Mouse (Mus musculus) heart, embryonic 13.5 days (tissue): ENCODE measurements at regions not wholly inside any gene's neighbourhood (a gene's known extent, or its start where the extent isn't known, plus 50 kb on each side); places are given as distances from the start of the nearest gene placed in this dataset.

Experiments
- ATAC-seq: fragments of 200-750 bp; cut with Nextera tagmentation; 2 replicates; pipeline ENCODE4 v1.8.0; 2017; ENCODE audit warnings: moderate TSS enrichment; ENCODE audit not compliant: insufficient number of reproducible peaks, low FRiP score, low TSS enrichment; ENCODE audit errors: extremely low read depth
- H3K27ac ChIP-seq: fragments of 300-500 bp; sonication (generic); replicated peaks from 2 replicates; pipeline ENCODE4 v1.5.1; 2015; ENCODE audit warnings: moderate library complexity, mild to moderate bottlenecking, inconsistent platforms
- H3K27me3 ChIP-seq: fragments of 300-500 bp; sonication (generic); replicated peaks from 2 replicates; pipeline ENCODE4 v1.6.1; 2015; ENCODE audit warnings: mild to moderate bottlenecking, inconsistent platforms
- H3K36me3 ChIP-seq: fragments of 300-500 bp; sonication (generic); 2 replicates; pipeline ENCODE4 v1.6.1; 2015; ENCODE audit warnings: mild to moderate bottlenecking, inconsistent platforms
- H3K4me1 ChIP-seq: fragments of 300-500 bp; sonication (generic); 2 replicates; pipeline ENCODE4 v1.6.1; 2015; ENCODE audit warnings: inconsistent platforms
- H3K4me2 ChIP-seq: fragments of 300-500 bp; sonication (generic); 2 replicates; pipeline ENCODE4 v1.6.1; 2015; ENCODE audit warnings: inconsistent platforms, mild to moderate bottlenecking, moderate library complexity
- H3K4me3 ChIP-seq: fragments of 300-500 bp; sonication (generic); 2 replicates; pipeline ENCODE4 v1.5.1; 2015; ENCODE audit warnings: moderate library complexity, mild to moderate bottlenecking, inconsistent platforms
- H3K9ac ChIP-seq: fragments of 300-500 bp; sonication (generic); 2 replicates; pipeline ENCODE4 v1.6.1; 2015; ENCODE audit warnings: inconsistent platforms, mild to moderate bottlenecking, moderate library complexity
- H3K9me3 ChIP-seq: fragments of 300-500 bp; sonication (generic); 2 replicates; pipeline ENCODE4 v1.6.1; 2016; ENCODE audit warnings: inconsistent platforms
- WGBS: fragments of 180-500 bp; shearing (Covaris S2); methylation state at CpG from one replicate; pipeline ENCODE4 v1.1.7; 2015; ENCODE audit warnings: mixed read lengths; 5-methylcytosine and 5-hydroxymethylcytosine counted together

DNA sequence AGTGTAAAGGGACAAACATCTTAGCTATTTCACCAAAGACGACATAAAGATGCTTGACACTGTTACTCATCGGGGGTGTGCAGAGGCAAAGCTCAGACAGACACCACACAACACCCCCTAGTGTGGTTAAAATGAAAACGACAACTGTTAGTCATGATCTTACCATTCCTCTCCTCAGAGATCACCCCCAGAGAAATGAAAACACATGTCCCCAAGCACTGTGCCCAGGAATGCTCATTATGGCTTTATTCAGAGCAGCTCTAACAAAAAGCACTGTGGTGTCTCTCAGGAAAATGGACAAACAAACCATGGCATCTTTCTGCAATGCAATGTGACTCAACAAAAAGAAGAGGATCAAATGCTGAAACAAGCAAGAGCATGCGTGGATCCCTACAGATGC, 229.5 kb upstream of the Thbs1 start:
- 0 out of 2 replicates have a peak, but pooled peaks cover 3% of the 10 kb centered on the region for H3K9me3 ChIP-seq
- no peak overlapping the region for H3K27ac ChIP-seq
- no peaks in the 10 kb centered on the region for H3K27me3 ChIP-seq
- ATAC-seq = no peak
- no peak overlapping the region for H3K4me2 ChIP-seq
- H3K36me3 ChIP-seq = no peaks in the 10 kb centered on the region
- no peak overlapping the region for H3K4me3 ChIP-seq
- H3K9ac ChIP-seq = no peak overlapping the region
- WGBS = 75% methylated on average over 4 of the region's 4 CpGs
- H3K4me1 ChIP-seq = 0 out of 2 replicates have a peak, but pooled peaks cover 3% of the 10 kb centered on the region

- H3K4me2 ChIP-seq = no peak overlapping the region
- 71% methylated on average over 2 of the region's 2 CpGs for WGBS
- 0 out of 2 replicates have a peak, but pooled peaks cover 3% of the 10 kb centered on the region for H3K4me1 ChIP-seq
- H3K9ac ChIP-seq = no peak overlapping the region
- H3K27ac ChIP-seq = no peak overlapping the region
- 0 out of 2 replicates have a peak, but pooled peaks cover 3% of the 10 kb centered on the region for H3K9me3 ChIP-seq
- no peaks in the 10 kb centered on the region for H3K27me3 ChIP-seq
- no peaks in the 10 kb centered on the region for H3K36me3 ChIP-seq
- no peak overlapping the region for H3K4me3 ChIP-seq
- no peak for ATAC-seq
Measured at GRCm38 (mm10) chr2:117882890-117883289, 228.8 kb upstream of the Thbs1 start.

DNA sequence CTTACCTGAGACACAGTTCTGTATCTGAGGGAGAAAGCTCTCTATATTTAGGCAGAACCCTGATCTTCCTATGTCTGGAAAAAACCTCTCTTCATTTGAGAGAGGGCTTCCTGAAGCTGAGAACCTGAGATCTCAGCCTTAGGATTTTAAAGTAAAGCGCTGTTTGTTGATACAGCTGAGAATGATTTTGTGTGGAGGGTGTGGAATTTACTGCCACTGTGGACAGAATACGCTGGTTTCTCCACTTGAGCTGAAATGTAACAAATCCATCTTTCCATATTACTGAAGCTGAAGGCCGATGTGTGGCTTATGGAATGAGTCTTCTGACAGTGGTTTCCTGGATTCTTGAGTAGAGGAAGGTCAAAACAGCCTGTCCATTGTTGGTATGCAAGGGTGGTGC, 225.2 kb upstream of the Thbs1 start:
- Histone ChIP-seq H3K4me3 (no peak overlapping the region), H3K27ac (no peak overlapping the region)

GRCm38 (mm10) chr2:117901311-117901710, 210.4 kb upstream of the Thbs1 start:
- 77% methylated on average over 2 of the region's 2 CpGs for WGBS
- Histone ChIP-seq H3K4me3 (no peak overlapping the region), H3K36me3 (no peaks in the 10 kb centered on the region), H3K27me3 (no peaks in the 10 kb centered on the region), H3K4me1 (no peaks in the 10 kb centered on the region), H3K9me3 (no peaks in the 10 kb centered on the region), H3K27ac (no peak overlapping the region), H3K4me2 (no peak overlapping the region), H3K9ac (no peak overlapping the region)
- no peak for ATAC-seq

More for the DNA sequence above, 225.2 kb upstream of the Thbs1 start:
- H3K27me3 ChIP-seq = no peaks in the 10 kb centered on the region
- no peak for ATAC-seq
- no peak overlapping the region for H3K9ac ChIP-seq
- no peaks in the 10 kb centered on the region for H3K4me1 ChIP-seq
- WGBS = 70% methylated on average over 3 of the region's 3 CpGs
- H3K9me3 ChIP-seq = 0 out of 2 replicates have a peak, but pooled peaks cover 3% of the 10 kb centered on the region
- H3K36me3 ChIP-seq = no peaks in the 10 kb centered on the region
- no peak overlapping the region for H3K4me2 ChIP-seq

DNA sequence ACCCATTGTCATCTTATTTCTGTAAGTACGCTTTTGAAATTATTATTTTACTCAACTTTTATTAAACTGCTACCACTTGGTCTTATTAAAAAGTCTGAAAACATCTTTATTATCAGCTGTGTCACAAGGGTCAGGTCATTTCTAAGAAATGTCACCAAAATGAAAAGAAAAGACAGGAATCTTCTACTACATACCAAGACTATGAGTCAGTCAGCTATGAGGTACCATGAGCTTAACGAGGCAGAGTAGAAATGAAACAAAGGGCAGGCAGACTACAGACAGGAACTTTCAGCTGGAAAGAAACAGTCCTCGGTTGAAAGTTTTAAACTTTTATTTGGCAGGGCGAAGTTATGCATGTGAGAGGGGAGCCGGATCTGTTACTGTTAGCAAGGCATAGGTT, 208.8 kb upstream of the Thbs1 start:
- ATAC-seq = no peak
- no peaks in the 10 kb centered on the region for H3K36me3 ChIP-seq
- 71% methylated on average over 5 of the region's 5 CpGs for WGBS
- H3K4me3 ChIP-seq = no peak overlapping the region
- no peak overlapping the region for H3K4me2 ChIP-seq
- no peaks in the 10 kb centered on the region for H3K9me3 ChIP-seq
- H3K9ac ChIP-seq = no peak overlapping the region
- no peak overlapping the region for H3K27ac ChIP-seq
- no peaks in the 10 kb centered on the region for H3K4me1 ChIP-seq
- H3K27me3 ChIP-seq = no peaks in the 10 kb centered on the region

- Histone ChIP-seq H3K36me3 (no peaks in the 10 kb centered on the region), H3K4me3 (no peak overlapping the region), H3K4me2 (no peak overlapping the region), H3K9ac (no peak overlapping the region), H3K4me1 (no peaks in the 10 kb centered on the region), H3K9me3 (no peaks in the 10 kb centered on the region), H3K27ac (no peak overlapping the region), H3K27me3 (no peaks in the 10 kb centered on the region)
- no peak for ATAC-seq
- 79% methylated on average over 2 of the region's 2 CpGs for WGBS
Measured at GRCm38 (mm10) chr2:117903705-117904104, 208.0 kb upstream of the Thbs1 start.

- 83% methylated on average over 2 of the region's 2 CpGs for WGBS
- no peak overlapping the region for H3K4me3 ChIP-seq
- no peak overlapping the region for H3K4me2 ChIP-seq
Measured at GRCm38 (mm10) chr2:117906509-117906908, 205.2 kb upstream of the Thbs1 start.

DNA sequence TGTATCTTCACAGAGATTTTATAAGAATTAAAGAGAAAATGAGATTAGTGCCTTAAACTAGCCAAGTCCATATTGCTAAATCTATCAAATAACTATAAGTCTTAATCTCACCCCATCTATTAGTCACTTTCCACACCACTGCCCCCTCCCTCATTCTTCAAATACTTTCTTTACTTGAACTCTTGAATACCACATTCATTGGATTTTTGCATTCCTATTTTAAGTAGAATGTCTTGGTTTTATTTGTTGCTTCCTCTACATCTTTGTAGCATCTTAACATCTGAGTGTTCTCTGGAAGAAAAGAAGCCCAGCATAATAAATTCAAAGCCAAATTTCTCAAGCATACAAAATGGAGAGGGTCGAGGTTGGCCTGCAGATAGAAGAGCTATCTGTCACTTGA, 200.9 kb upstream of the Thbs1 start:
- no peak overlapping the region for H3K9ac ChIP-seq
- no peak overlapping the region for H3K27ac ChIP-seq
- no peaks in the 10 kb centered on the region for H3K27me3 ChIP-seq
- no peak overlapping the region for H3K4me3 ChIP-seq
- no peak for ATAC-seq
- WGBS = 71% methylated on average over 1 of the region's 1 CpGs
- no peaks in the 10 kb centered on the region for H3K4me1 ChIP-seq
- no peaks in the 10 kb centered on the region for H3K36me3 ChIP-seq
- no peaks in the 10 kb centered on the region for H3K9me3 ChIP-seq
- H3K4me2 ChIP-seq = no peak overlapping the region

More at GRCm38 (mm10) chr2:117906509-117906908, 205.2 kb upstream of the Thbs1 start:
- Histone ChIP-seq H3K27ac (no peak overlapping the region), H3K27me3 (no peaks in the 10 kb centered on the region), H3K9ac (no peak overlapping the region), H3K36me3 (no peaks in the 10 kb centered on the region), H3K4me1 (no peaks in the 10 kb centered on the region), H3K9me3 (no peaks in the 10 kb centered on the region)
- ATAC-seq = no peak

- Histone ChIP-seq H3K4me3 (no peak overlapping the region), H3K4me2 (no peak overlapping the region), H3K9me3 (no peaks in the 10 kb centered on the region), H3K36me3 (no peaks in the 10 kb centered on the region), H3K9ac (no peak overlapping the region), H3K4me1 (no peaks in the 10 kb centered on the region), H3K27me3 (no peaks in the 10 kb centered on the region), H3K27ac (no peak overlapping the region)
- 61% methylated on average over 2 of the region's 2 CpGs for WGBS
- no peak for ATAC-seq
Measured at GRCm38 (mm10) chr2:117912722-117913121, 199.0 kb upstream of the Thbs1 start.

- Histone ChIP-seq H3K4me3 (no peak overlapping the region), H3K4me2 (no peak overlapping the region), H3K4me1 (no peaks in the 10 kb centered on the region), H3K27ac (no peak overlapping the region), H3K9ac (no peak overlapping the region), H3K9me3 (no peaks in the 10 kb centered on the region), H3K36me3 (no peaks in the 10 kb centered on the region), H3K27me3 (no peaks in the 10 kb centered on the region)
- no peak for ATAC-seq
- WGBS = 87% methylated on average over 4 of the region's 4 CpGs
Measured at GRCm38 (mm10) chr2:117913846-117914245, 197.8 kb upstream of the Thbs1 start.

DNA sequence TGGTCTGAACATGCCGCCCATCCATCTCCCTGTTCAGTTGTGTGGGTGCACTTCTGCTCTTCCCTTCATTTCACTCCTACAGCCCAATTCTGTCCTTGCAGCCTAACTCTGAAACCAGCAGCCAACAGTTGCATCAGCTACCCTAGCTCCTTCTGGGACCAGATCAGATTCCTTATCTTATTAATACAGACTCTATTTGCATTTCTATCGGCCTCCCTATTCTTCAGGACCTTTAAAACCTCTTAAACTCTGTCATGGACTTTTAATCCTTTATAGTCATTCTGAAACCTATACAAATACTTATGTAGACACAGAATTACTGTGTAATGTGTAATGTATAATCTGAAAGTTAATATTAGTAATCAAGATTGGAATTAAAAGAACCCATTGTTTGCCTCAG, 195.9 kb upstream of the Thbs1 start:
- H3K9ac ChIP-seq = no peak overlapping the region
- no peak overlapping the region for H3K4me3 ChIP-seq
- no peaks in the 10 kb centered on the region for H3K9me3 ChIP-seq
- H3K27me3 ChIP-seq = no peaks in the 10 kb centered on the region
- WGBS = 80% methylated on average over 2 of the region's 2 CpGs
- H3K27ac ChIP-seq = no peak overlapping the region
- no peaks in the 10 kb centered on the region for H3K4me1 ChIP-seq
- no peak for ATAC-seq
- no peak overlapping the region for H3K4me2 ChIP-seq
- no peaks in the 10 kb centered on the region for H3K36me3 ChIP-seq

DNA sequence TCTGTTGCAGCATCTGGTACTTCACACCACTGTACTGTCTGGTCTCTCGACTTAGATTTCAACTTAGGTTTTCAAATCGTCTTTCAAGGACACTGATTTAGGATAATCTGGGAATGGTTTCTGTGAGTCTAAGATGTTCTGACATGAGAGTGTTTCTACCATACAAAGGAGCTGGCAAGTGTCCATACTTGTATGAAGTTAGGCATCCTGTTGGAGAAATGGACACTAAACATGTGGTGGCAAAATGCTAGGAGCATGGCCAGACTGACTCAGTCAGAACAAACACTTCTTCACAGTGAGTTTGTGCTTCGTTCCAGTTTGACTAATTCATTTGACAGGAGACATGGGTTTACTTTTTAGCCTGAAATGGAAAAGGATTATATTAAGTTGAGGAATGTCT, 194.5 kb upstream of the Thbs1 start:
- H3K4me1 ChIP-seq = no peaks in the 10 kb centered on the region
- H3K4me3 ChIP-seq = no peak overlapping the region
- H3K27ac ChIP-seq = no peak overlapping the region
- no peaks in the 10 kb centered on the region for H3K27me3 ChIP-seq
- WGBS = 65% methylated on average over 3 of the region's 3 CpGs
- no peaks in the 10 kb centered on the region for H3K9me3 ChIP-seq
- no peak for ATAC-seq
- no peaks in the 10 kb centered on the region for H3K36me3 ChIP-seq
- no peak overlapping the region for H3K9ac ChIP-seq
- H3K4me2 ChIP-seq = no peak overlapping the region
